Mouse (Mus musculus) liver, postnatal 0 days (tissue): ENCODE measurements around the gene Myadm. TPM values are rescaled to one million over a fixed set of nuclear protein-coding genes. Genes with fewer than 3 reads are reported as not detected.

Source experiments
- ATAC-seq: fragments of 200-750 bp; cut with Nextera tagmentation; 2 replicates; pipeline ENCODE4 v1.8.0; 2017; ENCODE audit warnings: mild to moderate bottlenecking, moderate library complexity
- DNase-seq: peaks from one replicate; pipeline ENCODE4 v3.0.0-alpha.2; 2016
- H3K27ac ChIP-seq: fragments of 300-500 bp; sonication (generic); 2 replicates; pipeline ENCODE4 v1.5.1; 2014; ENCODE audit warnings: antibody characterized with exemption, moderate library complexity, mild to moderate bottlenecking, low read depth
- H3K27me3 ChIP-seq: fragments of 300-500 bp; sonication (generic); 2 replicates; pipeline ENCODE4 v1.6.1; 2014; ENCODE audit warnings: low read length, control low read depth, mixed read lengths; ENCODE audit not compliant: insufficient read depth
- H3K36me3 ChIP-seq: fragments of 300-500 bp; sonication (generic); replicated peaks from 2 replicates; pipeline ENCODE4 v1.6.1; 2014; ENCODE audit warnings: mild to moderate bottlenecking, control low read depth, low read length, moderate library complexity, mixed read lengths; ENCODE audit not compliant: insufficient read depth
- H3K4me1 ChIP-seq: fragments of 300-500 bp; sonication (generic); 2 replicates; pipeline ENCODE4 v1.6.1; 2014; ENCODE audit warnings: antibody characterized with exemption, mild to moderate bottlenecking, control low read depth; ENCODE audit not compliant: insufficient read depth
- H3K4me2 ChIP-seq: fragments of 300-500 bp; sonication (generic); 2 replicates; pipeline ENCODE4 v1.6.1; 2014; ENCODE audit warnings: low read depth, mild to moderate bottlenecking, low read length, moderate library complexity, mixed read lengths
- H3K4me3 ChIP-seq: fragments of 300-500 bp; sonication (generic); 2 replicates; pipeline ENCODE4 v1.5.1; 2014; ENCODE audit warnings: low read depth, low read length
- H3K9ac ChIP-seq: fragments of 300-500 bp; sonication (generic); replicated peaks from 2 replicates; pipeline ENCODE4 v1.6.1; 2014; ENCODE audit warnings: mild to moderate bottlenecking, moderate library complexity
- H3K9me3 ChIP-seq: fragments of 300-500 bp; sonication (generic); 2 replicates; pipeline ENCODE4 v1.6.1; 2016; ENCODE audit warnings: mild to moderate bottlenecking, control low read depth, low read length, mixed read lengths
- CTCF ChIP-seq: sonication (generic); IDR thresholded peaks from 2 replicates; pipeline ENCODE4 v1.5.1; 2016; ENCODE audit warnings: antibody characterized with exemption, low read depth
- EP300 ChIP-seq: IDR thresholded peaks from 2 replicates; pipeline ENCODE4 v1.6.1; 2016; ENCODE audit warnings: antibody characterized with exemption, low read depth, mild to moderate bottlenecking
- WGBS: fragments of 180-500 bp; shearing (Covaris S2); extraction: QIAGEN DNeasy Blood & Tissue Kit; methylation state at CpG from one replicate; pipeline ENCODE4 v1.1.7; 2014; ENCODE audit not compliant: insufficient replicate concordance; 5-methylcytosine and 5-hydroxymethylcytosine counted together
- polyA plus RNA-seq: library from polyadenylated mRNA; unstranded; fragments of >200 nt; fragmentation: Nextera tagmentation; extraction: Ambion mirVana; gene quantifications from 2 replicates; pipeline ENCODE4 v1.2.1, GENCODE M21; 2015

The Myadm gene
- polyA plus RNA-seq, 1 experiment from 2014 or later = 38.6 TPM

GRCm38 (mm10) chr7:3306400-3306799, 17.5 kb downstream of the Myadm start:
- no peak for ATAC-seq
- peaks cover 14% of the 10 kb centered on the region for H3K4me1 ChIP-seq
- no peak overlapping the region for H3K9ac ChIP-seq
- no peak overlapping the region for H3K4me3 ChIP-seq
- WGBS = 74% methylated on average over 3 of the region's 3 CpGs
- DNase-seq = no peak
- H3K4me2 ChIP-seq = no peak overlapping the region
- H3K9me3 ChIP-seq = no peaks in the 10 kb centered on the region
- peaks cover 32% of the 10 kb centered on the region for H3K27me3 ChIP-seq
- TF ChIP-seq EP300 (no peak), CTCF (no peak)
- H3K36me3 ChIP-seq = no peaks in the 10 kb centered on the region
- no peak overlapping the region for H3K27ac ChIP-seq

GRCm38 (mm10) chr7:3308646-3309045, 19.8 kb downstream of the Myadm start:
- no peak overlapping the region for H3K4me2 ChIP-seq
- H3K27ac ChIP-seq = no peak overlapping the region
- H3K4me3 ChIP-seq = no peak overlapping the region
- no peak for TF ChIP-seq CTCF
- no peak for TF ChIP-seq EP300
- peaks cover 21% of the 10 kb centered on the region for H3K27me3 ChIP-seq
- DNase-seq = no peak
- ATAC-seq = no peak
- 48% methylated on average over 4 of the region's 4 CpGs for whole genome bisulfite sequencing
- peaks cover 6% of the 10 kb centered on the region for H3K4me1 ChIP-seq
- H3K9me3 ChIP-seq = no peaks in the 10 kb centered on the region
- H3K36me3 ChIP-seq = no peaks in the 10 kb centered on the region
- no peak overlapping the region for H3K9ac ChIP-seq

DNA sequence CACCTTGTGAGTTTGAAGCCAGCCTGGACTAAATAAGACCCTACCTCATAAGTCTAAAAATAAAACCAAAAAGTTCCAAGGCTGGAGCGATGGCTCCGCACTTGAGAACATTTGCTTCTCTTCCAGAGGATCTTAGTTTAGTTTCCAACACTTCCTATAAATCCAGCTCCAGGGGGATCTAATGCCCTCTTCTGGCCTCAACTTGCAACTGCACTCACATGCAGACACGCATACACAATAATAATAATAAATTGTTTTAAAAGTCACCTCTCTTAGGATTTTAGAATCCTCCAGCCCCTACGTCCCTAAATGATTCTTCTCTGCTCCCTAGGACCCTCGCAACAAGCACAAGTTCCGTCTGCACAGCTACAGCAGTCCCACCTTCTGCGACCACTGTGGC, 21.4 kb downstream of the Myadm start:
- no peak overlapping the region for H3K9ac ChIP-seq
- H3K4me2 ChIP-seq = no peak overlapping the region
- ATAC-seq = no peak
- TF ChIP-seq CTCF (no peak), EP300 (no peak)
- no peaks in the 10 kb centered on the region for H3K9me3 ChIP-seq
- no peaks in the 10 kb centered on the region for H3K36me3 ChIP-seq
- WGBS = 84% methylated on average over 7 of the region's 7 CpGs
- no peak overlapping the region for H3K4me3 ChIP-seq
- H3K27me3 ChIP-seq = peaks cover 9% of the 10 kb centered on the region; the same call in 1 of the 2 replicates
- no peak overlapping the region for H3K27ac ChIP-seq
- DNase-seq = no peak
- H3K4me1 ChIP-seq = no peaks in the 10 kb centered on the region

DNA sequence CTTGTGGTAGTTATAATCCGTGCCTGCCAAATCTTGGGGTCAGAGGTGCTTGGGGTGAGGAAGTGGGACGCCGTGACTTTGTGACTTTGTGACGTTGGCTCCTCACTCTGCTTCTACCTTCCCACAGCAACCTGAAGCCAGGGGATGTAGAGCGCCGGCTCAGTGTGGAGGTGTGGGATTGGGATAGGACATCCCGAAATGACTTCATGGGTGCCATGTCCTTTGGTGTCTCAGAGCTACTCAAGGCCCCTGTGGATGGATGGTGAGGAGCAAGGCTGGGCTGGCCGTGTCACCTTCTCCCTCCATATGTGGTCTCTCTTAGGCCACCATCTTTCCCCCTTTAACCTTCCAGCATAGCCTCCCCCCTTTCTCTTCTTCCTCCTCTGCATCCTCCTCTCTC, 24.7 kb downstream of the Myadm start:
- no peaks in the 10 kb centered on the region for H3K36me3 ChIP-seq
- no peak overlapping the region for H3K4me2 ChIP-seq
- TF ChIP-seq EP300 (no peak), CTCF (no peak)
- H3K4me1 ChIP-seq = no peaks in the 10 kb centered on the region
- H3K9ac ChIP-seq = no peak overlapping the region
- H3K9me3 ChIP-seq = no peaks in the 10 kb centered on the region
- H3K27ac ChIP-seq = no peak overlapping the region
- ATAC-seq = no peak
- no peaks in the 10 kb centered on the region for H3K27me3 ChIP-seq
- 77% methylated on average over 8 of the region's 8 CpGs for WGBS
- no peak for DNase-seq
- no peak overlapping the region for H3K4me3 ChIP-seq

DNA sequence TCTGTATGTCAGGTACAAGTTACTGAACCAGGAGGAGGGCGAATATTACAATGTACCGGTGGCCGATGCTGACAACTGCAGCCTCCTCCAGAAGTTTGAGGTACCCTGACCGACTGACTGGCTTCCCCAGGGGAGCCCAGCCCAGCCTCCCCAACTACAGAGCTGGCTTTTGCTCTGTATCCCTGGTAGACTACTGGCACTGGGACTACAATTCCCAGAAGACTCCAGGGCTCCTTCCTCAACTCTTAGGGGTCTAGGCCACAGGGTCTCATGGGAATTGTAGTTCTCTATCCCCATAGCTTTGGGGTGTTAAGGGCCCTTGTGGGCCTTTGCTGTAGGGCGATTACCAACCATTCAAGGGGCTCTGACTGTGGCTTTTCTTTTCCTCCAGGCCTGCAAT, 25.2 kb downstream of the Myadm start:
- Histone ChIP-seq H3K36me3 (no peaks in the 10 kb centered on the region), H3K9ac (no peak overlapping the region), H3K4me2 (no peak overlapping the region), H3K27ac (no peak overlapping the region), H3K27me3 (no peaks in the 10 kb centered on the region), H3K9me3 (no peaks in the 10 kb centered on the region), H3K4me3 (no peak overlapping the region), H3K4me1 (no peaks in the 10 kb centered on the region)
- no peak for DNase-seq
- 62% methylated on average over 5 of the region's 5 CpGs for WGBS
- TF ChIP-seq EP300 = no peak
- no peak for TF ChIP-seq CTCF
- ATAC-seq = no peak

DNA sequence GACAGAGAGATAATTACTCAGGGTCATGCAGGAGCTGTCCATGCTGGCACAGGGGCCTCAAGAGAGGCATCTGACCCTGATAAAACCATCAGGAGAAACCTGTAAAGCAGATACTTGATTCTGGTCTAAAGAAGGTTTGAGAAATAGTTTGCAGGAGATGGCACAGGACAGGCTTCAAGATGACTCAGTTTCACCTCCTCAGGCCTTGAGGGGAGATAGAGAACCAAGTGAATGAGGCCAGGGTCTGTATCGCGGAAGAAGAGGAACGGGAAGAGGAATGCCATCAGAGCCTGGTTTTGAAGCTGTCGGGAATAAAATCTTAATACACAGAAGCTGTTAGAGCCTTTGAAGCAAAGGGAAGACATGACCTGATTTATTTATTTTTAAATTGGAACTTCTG, 28.8 kb downstream of the Myadm start:
- no peak for DNase-seq
- Histone ChIP-seq H3K9me3 (no peaks in the 10 kb centered on the region), H3K27ac (no peak overlapping the region), H3K4me1 (no peaks in the 10 kb centered on the region), H3K9ac (no peak overlapping the region), H3K36me3 (no peaks in the 10 kb centered on the region), H3K27me3 (no peaks in the 10 kb centered on the region), H3K4me3 (no peak overlapping the region), H3K4me2 (no peak overlapping the region)
- ATAC-seq = no peak
- no peak for TF ChIP-seq EP300
- no peak for TF ChIP-seq CTCF
- 47% methylated on average over 4 of the region's 4 CpGs for WGBS

DNA sequence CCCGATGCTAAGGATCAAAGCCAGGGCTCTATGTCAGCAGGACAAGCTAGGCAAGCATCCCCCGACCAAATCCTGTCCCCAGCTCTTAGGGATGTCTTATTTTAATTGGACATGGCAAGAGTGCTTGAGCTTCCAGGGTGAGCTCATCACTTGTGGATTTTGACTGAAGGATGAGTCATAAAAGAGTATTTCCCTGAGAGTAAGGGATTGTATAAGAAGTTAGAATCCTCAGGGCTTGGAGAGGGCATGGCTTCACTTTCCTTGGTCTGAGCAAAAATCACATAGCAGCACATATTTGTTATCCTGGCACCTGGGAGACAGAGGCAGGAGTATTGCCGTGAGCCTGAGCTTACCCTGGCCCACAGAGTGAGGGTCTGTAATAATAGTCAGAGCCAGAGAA, 32.0 kb downstream of the Myadm start:
- TF ChIP-seq CTCF = no peak
- TF ChIP-seq EP300 = no peak
- Histone ChIP-seq H3K9me3 (no peaks in the 10 kb centered on the region), H3K4me1 (no peaks in the 10 kb centered on the region), H3K4me3 (no peak overlapping the region), H3K4me2 (no peak overlapping the region), H3K27me3 (no peaks in the 10 kb centered on the region), H3K36me3 (no peaks in the 10 kb centered on the region), H3K9ac (no peak overlapping the region), H3K27ac (no peak overlapping the region)
- ATAC-seq = no peak
- DNase-seq = no peak
- WGBS = 61% methylated on average over 3 of the region's 3 CpGs
